Mouse (Mus musculus) small intestine, adult 2 months (tissue): ENCODE results near the gene Zfp367. TPM values are rescaled to one million over a fixed set of nuclear protein-coding genes. Genes with fewer than 3 reads are reported as not detected.

Experiments
- H3K27ac ChIP-seq: fragments of 200-500 bp; 2 replicates; pipeline ENCODE4 v1.5.1; 2012; ENCODE audit warnings: low read depth, low read length, control low read depth, inconsistent platforms; ENCODE audit not compliant: insufficient read depth
- H3K27me3 ChIP-seq: fragments of 200-500 bp; 2 replicates; pipeline ENCODE4 v1.6.1; 2012; ENCODE audit warnings: mild to moderate bottlenecking, moderate library complexity, low read length, inconsistent platforms; ENCODE audit not compliant: control insufficient read depth, insufficient read depth
- H3K36me3 ChIP-seq: fragments of 200-500 bp; 2 replicates; pipeline ENCODE4 v1.6.1; 2012; ENCODE audit warnings: mild to moderate bottlenecking, low read length, control low read depth, inconsistent platforms; ENCODE audit not compliant: control insufficient read depth, insufficient read depth
- H3K4me1 ChIP-seq: fragments of 200-500 bp; 2 replicates; pipeline ENCODE4 v1.6.1; 2012; ENCODE audit warnings: low read length, inconsistent platforms, mixed read lengths; ENCODE audit not compliant: control insufficient read depth, insufficient read depth, insufficient read length
- H3K4me3 ChIP-seq: fragments of 200-500 bp; 2 replicates; pipeline ENCODE4 v1.5.1; 2012; ENCODE audit warnings: low read depth, mild to moderate bottlenecking, control low read depth, inconsistent platforms, low read length, moderate library complexity
- CTCF ChIP-seq: fragments of 200-500 bp; IDR thresholded peaks from 2 replicates; pipeline ENCODE4 v1.5.1; 2012; ENCODE audit warnings: low read depth, mild to moderate bottlenecking, control low read depth, inconsistent platforms, low read length, moderate library complexity, mixed read lengths; ENCODE audit not compliant: insufficient replicate concordance, insufficient read length; ENCODE audit errors: extremely low read depth
- POLR2A ChIP-seq: fragments of 200-500 bp; IDR thresholded peaks from 2 replicates; pipeline ENCODE4 v1.6.1; 2012; ENCODE audit warnings: low read depth, mild to moderate bottlenecking, control low read depth, inconsistent platforms, low read length, moderate library complexity
- WGBS: fragments of 180-500 bp; shearing (Covaris S2); methylation state at CpG from one replicate; pipeline ENCODE4 v1.1.7; 2018; 5-methylcytosine and 5-hydroxymethylcytosine counted together
- polyA plus RNA-seq: library from polyadenylated mRNA; depleted of rRNA; stranded (reverse); fragments of >200 nt; gene quantifications from 2 replicates; pipeline ENCODE4 v1.2.3, GENCODE M21; 2012

Gene Zfp367
- polyA plus RNA-seq, 1 experiment = 3.0 TPM

DNA sequence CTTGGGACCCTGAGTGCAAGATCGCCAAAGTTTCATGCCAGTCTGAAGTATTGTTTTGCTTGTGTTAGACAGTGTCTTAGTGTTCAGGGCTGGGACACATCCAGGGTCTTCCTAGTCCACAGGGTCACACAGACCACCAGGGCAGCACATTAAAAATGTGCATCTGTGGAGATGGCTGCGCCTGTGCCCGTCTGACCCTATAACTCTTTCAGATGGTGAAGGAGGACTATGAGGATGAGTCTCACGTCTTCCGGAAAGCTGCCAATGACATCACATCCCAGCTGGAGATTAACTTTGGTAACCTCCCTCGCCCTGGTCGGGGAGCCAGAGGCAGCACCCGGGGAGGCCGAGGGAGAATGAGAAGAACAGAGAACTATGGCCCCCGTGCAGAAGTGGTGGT, 31.4 kb upstream of the Zfp367 start:
- no peak for TF ChIP-seq CTCF
- no peak for TF ChIP-seq POLR2A
- 88% methylated on average over 10 of the region's 10 CpGs for WGBS
- Histone ChIP-seq H3K27ac (no peak overlapping the region), H3K4me1 (peaks cover 5% of the 10 kb centered on the region; the same call in 1 of the 2 replicates), H3K36me3 (peaks cover 2% of the 10 kb centered on the region), H3K27me3 (no peaks in the 10 kb centered on the region), H3K4me3 (no peak overlapping the region)

DNA sequence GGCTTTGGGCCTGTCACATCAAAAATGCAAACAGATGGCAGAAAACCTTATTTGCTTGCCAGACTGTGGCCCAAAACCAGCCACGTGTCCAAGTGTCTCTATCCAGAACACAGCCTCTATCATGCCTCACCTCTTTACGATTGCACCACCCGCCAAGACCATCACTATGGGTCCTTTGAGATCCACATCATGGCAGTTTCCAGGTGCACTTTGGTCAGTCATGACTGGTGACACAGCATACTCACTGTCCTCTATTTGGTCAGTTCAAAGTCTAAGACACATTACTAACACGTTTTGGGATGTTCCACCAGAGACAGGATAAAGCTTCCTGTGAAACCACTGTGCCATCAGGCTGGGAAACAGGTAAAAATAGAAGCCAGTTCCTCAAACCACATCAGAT, 30.6 kb upstream of the Zfp367 start:
- peaks cover 5% of the 10 kb centered on the region; the same call in 1 of the 2 replicates for H3K4me1 ChIP-seq
- 46% methylated on average over 4 of the region's 4 CpGs for WGBS
- H3K4me3 ChIP-seq = no peak overlapping the region
- no peak overlapping the region for H3K27ac ChIP-seq
- peaks cover 2% of the 10 kb centered on the region; the same call in 1 of the 2 replicates for H3K36me3 ChIP-seq
- H3K27me3 ChIP-seq = no peaks in the 10 kb centered on the region
- no peak for TF ChIP-seq CTCF
- TF ChIP-seq POLR2A = no peak

DNA sequence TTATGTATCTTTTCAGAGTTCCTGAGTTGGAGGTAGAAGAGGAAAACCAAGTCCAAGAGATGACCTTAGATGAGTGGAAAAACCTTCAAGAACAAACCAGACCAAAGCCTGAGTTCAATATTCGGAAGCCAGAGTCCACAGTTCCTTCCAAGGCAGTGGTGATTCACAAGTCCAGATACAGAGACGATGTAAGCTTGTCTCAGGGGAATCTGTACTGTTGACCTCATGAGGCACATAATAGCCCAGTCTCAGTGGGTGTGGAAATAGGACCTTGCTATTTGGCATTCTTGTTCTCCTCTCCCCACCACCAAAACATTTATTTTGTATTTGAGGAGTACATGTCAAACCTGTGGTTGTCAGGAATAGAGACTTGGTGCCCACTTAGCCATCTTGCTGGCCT, 29.1 kb upstream of the Zfp367 start:
- WGBS = 66% methylated on average over 2 of the region's 2 CpGs
- no peak overlapping the region for H3K4me3 ChIP-seq
- TF ChIP-seq CTCF (no peak), POLR2A (no peak)
- H3K27ac ChIP-seq = peak overlapping the region; percentile 50; the same call in 1 of the 2 replicates
- peaks cover 5% of the 10 kb centered on the region; the same call in 1 of the 2 replicates for H3K4me1 ChIP-seq
- no peaks in the 10 kb centered on the region for H3K27me3 ChIP-seq
- H3K36me3 ChIP-seq = peaks cover 2% of the 10 kb centered on the region; the same call in 1 of the 2 replicates

- 71% methylated on average over 3 of the region's 3 CpGs for WGBS
- Histone ChIP-seq H3K27me3 (no peaks in the 10 kb centered on the region), H3K4me1 (peaks cover 5% of the 10 kb centered on the region; the same call in 1 of the 2 replicates), H3K27ac (no peak overlapping the region), H3K36me3 (peaks cover 2% of the 10 kb centered on the region; the same call in 1 of the 2 replicates), H3K4me3 (no peak overlapping the region)
- TF ChIP-seq POLR2A (no peak), CTCF (no peak)
Observed at GRCm38 (mm10) chr13:64180888-64181287, 27.9 kb upstream of the Zfp367 start.

- H3K4me1 ChIP-seq = peaks cover 5% of the 10 kb centered on the region; the same call in 1 of the 2 replicates
- WGBS = 84% methylated on average over 4 of the region's 4 CpGs
Observed at GRCm38 (mm10) chr13:64180300-64180699, 27.3 kb upstream of the Zfp367 start.

DNA sequence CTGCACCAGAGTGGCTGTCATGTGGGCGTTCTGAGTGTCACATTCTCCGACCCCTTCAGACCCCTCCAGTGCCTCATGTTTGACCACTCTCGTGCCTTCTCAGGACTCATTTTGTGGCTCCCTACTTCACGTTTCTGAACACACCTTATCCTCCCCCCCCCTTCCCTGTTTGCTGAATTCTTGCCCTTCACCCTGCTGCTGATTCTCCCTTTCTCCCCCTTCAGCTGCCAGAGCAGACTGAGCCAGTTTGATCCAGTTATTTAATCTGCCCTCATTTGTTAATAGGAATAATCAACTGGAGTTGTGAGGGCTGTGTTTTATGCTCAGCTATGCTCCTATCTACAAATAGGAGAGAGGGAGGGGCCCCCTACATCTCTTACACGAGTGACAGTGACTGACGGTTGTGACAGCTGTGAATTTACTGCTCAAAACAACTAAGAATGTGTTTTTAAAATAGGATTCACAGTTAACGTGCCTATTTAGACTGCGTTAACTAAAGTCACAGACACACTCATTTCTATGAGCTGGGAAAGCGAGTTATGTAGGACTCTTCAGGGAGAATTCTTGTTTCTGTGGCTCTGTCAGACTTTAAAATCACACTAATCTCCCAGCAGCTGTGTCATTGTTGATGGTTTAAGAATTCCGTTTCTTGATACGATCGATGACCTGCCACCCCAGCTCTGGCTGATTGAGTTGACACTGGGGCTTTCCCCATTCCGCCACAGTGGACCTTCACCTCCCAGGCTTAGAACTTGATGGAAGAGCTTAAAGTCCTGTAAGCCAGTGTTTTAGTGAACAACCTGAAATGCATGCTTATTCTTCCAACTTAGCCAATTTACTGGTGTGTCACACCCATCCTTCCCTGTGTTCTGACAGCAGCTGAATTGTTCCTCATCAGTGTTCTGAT, 26.0 kb upstream of the Zfp367 start:
- WGBS = 80% methylated on average over 13 of the region's 13 CpGs
- no peaks in the 10 kb centered on the region for H3K27me3 ChIP-seq
- H3K36me3 ChIP-seq = no peaks in the 10 kb centered on the region; the same call in 1 of the 2 replicates
- H3K27ac ChIP-seq = no peak overlapping the region
- peaks cover 5% of the 10 kb centered on the region; the same call in 1 of the 2 replicates for H3K4me1 ChIP-seq
- no peak overlapping the region for H3K4me3 ChIP-seq
- TF ChIP-seq POLR2A (no peak), CTCF (no peak)

More at GRCm38 (mm10) chr13:64180300-64180699, 27.3 kb upstream of the Zfp367 start:
- H3K36me3 ChIP-seq = peaks cover 2% of the 10 kb centered on the region; the same call in 1 of the 2 replicates
- H3K27ac ChIP-seq = no peak overlapping the region
- TF ChIP-seq POLR2A (no peak), CTCF (peak; percentile 28; the same call in 1 of the 2 replicates)
- no peaks in the 10 kb centered on the region for H3K27me3 ChIP-seq
- no peak overlapping the region for H3K4me3 ChIP-seq

GRCm38 (mm10) chr13:64178000-64178399, 25.0 kb upstream of the Zfp367 start:
- Histone ChIP-seq H3K27ac (no peak overlapping the region), H3K36me3 (peaks cover 2% of the 10 kb centered on the region), H3K27me3 (no peaks in the 10 kb centered on the region), H3K4me1 (peaks cover 5% of the 10 kb centered on the region; the same call in 1 of the 2 replicates), H3K4me3 (no peak overlapping the region)
- WGBS = 86% methylated on average over 7 of the region's 7 CpGs
- TF ChIP-seq POLR2A = no peak
- TF ChIP-seq CTCF = no peak
